Mouse (Mus musculus): Measurements from ENCODE around the gene Met.

GRCm38 (mm10) chr6:17422432-17422831 lies 41.2 kb upstream of the Met start:
- TF ChIP-seq CTCF (IDR thresholded peaks at IDR 0.05; ENCODE audit: low read depth, low read length), result no peak
- TF ChIP-seq GATA1 (IDR thresholded peaks at IDR 0.05; ENCODE audit: borderline replicate concordance, low read length), result no peak
- TF ChIP-seq TAL1 (conservative IDR thresholded peaks at IDR 0.05; ENCODE audit: low read depth, low read length), result no peak
- no peak for TF ChIP-seq POLR2AphosphoS5 (IDR thresholded peaks at IDR 0.05; ENCODE audit: insufficient replicate concordance, low read depth, low read length)
- no peak for TF ChIP-seq GATA2 (IDR thresholded peaks at IDR 0.05; ENCODE audit: borderline replicate concordance, low read depth, low read length)
